Mouse (Mus musculus): Measurements from ENCODE around the gene Ftl1. TPM values are rescaled to one million over a fixed set of nuclear protein-coding genes. Genes with fewer than 3 reads are reported as not detected.

Gene Ftl1
- polyA plus RNA-seq, 1 experiment from 2014 or later: 6,026 TPM

DNA sequence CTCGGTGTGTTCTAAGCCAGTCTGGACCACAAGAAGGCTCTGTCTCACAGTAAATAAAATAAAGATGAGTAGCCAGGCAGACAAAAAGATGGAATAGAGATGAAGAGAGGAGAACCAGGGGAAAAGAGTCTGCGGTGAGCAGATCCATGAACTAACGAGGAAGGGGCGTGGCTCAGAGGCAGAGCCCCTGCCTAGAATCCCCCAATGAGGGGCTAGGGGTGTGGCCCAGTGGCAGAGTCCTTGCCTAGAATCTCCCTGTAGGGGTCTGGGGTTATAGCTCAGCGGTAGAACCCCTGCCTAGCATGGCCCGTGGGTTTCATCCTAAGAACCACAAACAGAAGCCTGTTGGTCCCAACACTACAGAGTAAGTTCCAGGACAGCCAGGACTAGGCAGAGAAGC is 22.6 kb downstream of the Ftl1 start:
- Histone ChIP-seq H3K9ac (replicated peaks; ENCODE audit: low read depth) (no peak overlapping the region), H3K4me3 (ENCODE audit: low read depth, low read length) (no peak overlapping the region), H3K4me1 (ENCODE audit: insufficient read depth, low read depth, low read length) (peaks cover 26% of the 10 kb centered on the region; the same call in 1 of the 2 replicates), H3K27ac (ENCODE audit: low read length) (no peak overlapping the region), H3K27me3 (replicated peaks; ENCODE audit: insufficient read depth, low read length) (no peaks in the 10 kb centered on the region), H3K36me3 (ENCODE audit: insufficient read depth, low read length) (no peaks in the 10 kb centered on the region), H3K4me2 (replicated peaks; ENCODE audit: low read depth, low read length) (no peak overlapping the region), H3K9me3 (ENCODE audit: low read length) (no peaks in the 10 kb centered on the region)
- DNase-seq (ENCODE audit: low spot score) (peak; percentile 5), ATAC-seq (no peak)
- no peak for TF ChIP-seq EP300 (IDR thresholded peaks at IDR 0.05)
- TF ChIP-seq CTCF (IDR thresholded peaks at IDR 0.05): no peak
- WGBS: 49% methylated on average over 6 of the region's 6 CpGs

DNA sequence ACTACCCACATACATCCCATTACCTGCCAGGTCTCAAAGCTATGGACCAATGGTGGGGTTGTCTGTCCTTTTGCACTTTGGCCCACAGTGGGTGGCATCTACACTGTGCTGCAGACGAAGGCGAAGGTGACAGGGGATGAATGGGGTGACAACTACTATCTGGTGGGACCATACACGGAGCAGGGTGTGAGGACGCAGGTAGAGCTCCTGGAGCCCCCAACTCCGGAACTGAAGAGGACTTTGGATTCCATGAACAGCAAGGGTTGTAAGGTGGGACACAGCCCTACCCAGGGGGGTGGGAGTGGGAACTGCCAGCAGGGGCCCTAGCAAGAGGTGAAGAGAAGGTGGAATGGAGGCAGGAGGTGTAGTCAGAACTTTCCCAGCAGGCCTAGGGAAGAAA is 23.2 kb downstream of the Ftl1 start:
- H3K9me3 ChIP-seq (ENCODE audit: low read length): no peaks in the 10 kb centered on the region
- no peak for ATAC-seq
- peaks cover 26% of the 10 kb centered on the region; the same call in 1 of the 2 replicates for H3K4me1 ChIP-seq (ENCODE audit: insufficient read depth, low read depth, low read length)
- no peak overlapping the region for H3K27ac ChIP-seq (ENCODE audit: low read length)
- no peak overlapping the region for H3K4me3 ChIP-seq (ENCODE audit: low read depth, low read length)
- H3K4me2 ChIP-seq (replicated peaks; ENCODE audit: low read depth, low read length): peak overlapping the region; percentile 82; the same call in 1 of the 2 replicates
- WGBS: 76% methylated on average over 5 of the region's 5 CpGs
- no peaks in the 10 kb centered on the region for H3K27me3 ChIP-seq (replicated peaks; ENCODE audit: insufficient read depth, low read length)
- DNase-seq (ENCODE audit: low spot score): no peak
- H3K36me3 ChIP-seq (ENCODE audit: insufficient read depth, low read length): no peaks in the 10 kb centered on the region
- no peak overlapping the region; the same call in 1 of the 2 replicates for H3K9ac ChIP-seq (replicated peaks; ENCODE audit: low read depth)
- TF ChIP-seq EP300 (IDR thresholded peaks at IDR 0.05): no peak

DNA sequence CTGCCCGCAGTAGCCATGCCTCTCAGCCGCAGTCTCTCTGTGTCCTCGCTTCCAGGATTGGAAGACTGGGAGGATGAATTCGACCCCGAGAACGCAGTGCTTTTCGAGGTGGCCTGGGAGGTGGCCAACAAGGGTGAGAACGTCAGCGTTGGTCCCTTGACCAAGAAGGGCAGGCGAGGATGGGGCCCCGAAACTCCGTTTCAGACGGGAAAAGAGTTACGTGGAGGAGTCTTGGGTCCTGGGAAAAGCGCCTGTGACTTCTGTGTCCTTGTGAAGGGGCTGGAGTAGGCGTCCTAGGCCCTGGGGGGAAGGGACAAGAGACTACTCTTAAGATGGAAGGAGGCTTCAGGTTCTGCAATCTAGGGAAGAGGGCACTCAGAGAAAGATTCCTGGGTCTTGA is 24.6 kb downstream of the Ftl1 start:
- H3K27ac ChIP-seq (ENCODE audit: low read length): peak overlapping the region; percentile 91
- peak overlapping the region; percentile 64 for H3K9ac ChIP-seq (replicated peaks; ENCODE audit: low read depth)
- WGBS: 3% methylated on average over 16 of the region's 16 CpGs
- peak; percentile 8; the same call in 1 of the 2 replicates for ATAC-seq
- peak overlapping the region; percentile 82 for H3K4me2 ChIP-seq (replicated peaks; ENCODE audit: low read depth, low read length)
- DNase-seq (ENCODE audit: low spot score): peak; percentile 65
- H3K9me3 ChIP-seq (ENCODE audit: low read length): no peaks in the 10 kb centered on the region
- TF ChIP-seq CTCF (IDR thresholded peaks at IDR 0.05) (no peak), EP300 (IDR thresholded peaks at IDR 0.05) (peak; percentile 24; the same call in 1 of the 2 replicates)
- peak overlapping the region; percentile 63 for H3K4me3 ChIP-seq (ENCODE audit: low read depth, low read length)
- H3K27me3 ChIP-seq (replicated peaks; ENCODE audit: insufficient read depth, low read length): no peaks in the 10 kb centered on the region
- H3K36me3 ChIP-seq (ENCODE audit: insufficient read depth, low read length): no peaks in the 10 kb centered on the region
- H3K4me1 ChIP-seq (ENCODE audit: insufficient read depth, low read depth, low read length): peaks cover 26% of the 10 kb centered on the region; the same call in 1 of the 2 replicates

DNA sequence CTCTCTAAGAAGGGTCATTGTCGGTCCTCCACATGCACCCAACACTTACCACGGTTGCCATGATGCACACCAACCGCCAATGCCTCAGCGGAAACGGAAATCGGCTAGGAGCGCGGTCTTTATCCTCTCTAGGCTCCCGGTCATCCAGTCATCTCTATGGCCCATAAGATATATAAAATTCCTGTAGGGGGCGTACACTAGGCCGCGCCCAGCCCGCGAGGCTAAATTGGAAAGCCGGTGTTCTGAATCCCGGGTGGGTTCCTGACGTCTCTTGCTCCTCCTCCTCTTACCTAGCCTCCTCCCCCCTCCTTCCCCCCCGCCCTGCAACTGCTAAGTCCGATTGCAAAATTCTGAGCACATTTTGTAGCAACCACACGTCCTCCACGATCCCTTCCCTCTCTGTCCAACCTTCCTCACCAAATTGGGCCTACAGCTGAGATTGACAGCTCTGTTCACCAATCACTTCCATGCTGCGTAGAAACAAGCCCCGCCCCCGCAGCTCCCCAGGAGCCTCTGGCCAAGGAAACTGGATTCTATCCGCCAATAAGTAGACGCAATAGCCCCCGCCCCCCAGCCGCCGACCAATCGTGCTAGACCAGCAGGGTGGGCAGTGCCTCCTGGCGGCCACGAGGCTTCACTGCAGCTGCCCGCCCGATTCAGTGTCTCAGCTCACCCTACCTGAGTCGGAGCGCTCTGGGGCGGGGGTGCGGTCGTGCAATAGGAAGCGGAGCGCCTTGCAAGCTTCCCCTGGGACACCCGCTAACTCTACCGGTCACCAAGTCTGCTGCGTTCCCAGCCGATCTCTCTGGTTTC is 25.3 kb downstream of the Ftl1 start, which contains the start of gene Gys1:
Gene Gys1, plus strand, starts transcription at position 642 of the 813 bp plus-strand sequence.
- peak within 1 kb of the TSS; percentile 63 for H3K4me3 ChIP-seq (ENCODE audit: low read depth, low read length)
- H3K9me3 ChIP-seq (ENCODE audit: low read length): no peaks in the 10 kb centered on the region
- DNase-seq (ENCODE audit: low spot score) (peak; percentile 100), ATAC-seq (peak; percentile 96)
- H3K4me1 ChIP-seq (ENCODE audit: insufficient read depth, low read depth, low read length): peaks cover 26% of the 10 kb centered on the region; the same call in 1 of the 2 replicates
- TF ChIP-seq CTCF (IDR thresholded peaks at IDR 0.05): peak; percentile 98
- TF ChIP-seq EP300 (IDR thresholded peaks at IDR 0.05): peak; percentile 81
- peak within 1 kb of the TSS; percentile 91 for H3K27ac ChIP-seq (ENCODE audit: low read length)
- H3K9ac ChIP-seq (replicated peaks; ENCODE audit: low read depth): peak within 1 kb of the TSS; percentile 64
- WGBS: under 1% methylated on average over 45 of the region's 45 CpGs
- H3K27me3 ChIP-seq (replicated peaks; ENCODE audit: insufficient read depth, low read length): no peaks in the 10 kb centered on the region
- H3K36me3 ChIP-seq (ENCODE audit: insufficient read depth, low read length): peaks cover under 1% of the 10 kb centered on the region; the same call in 1 of the 2 replicates
- H3K4me2 ChIP-seq (replicated peaks; ENCODE audit: low read depth, low read length): peak within 1 kb of the TSS; percentile 86

DNA sequence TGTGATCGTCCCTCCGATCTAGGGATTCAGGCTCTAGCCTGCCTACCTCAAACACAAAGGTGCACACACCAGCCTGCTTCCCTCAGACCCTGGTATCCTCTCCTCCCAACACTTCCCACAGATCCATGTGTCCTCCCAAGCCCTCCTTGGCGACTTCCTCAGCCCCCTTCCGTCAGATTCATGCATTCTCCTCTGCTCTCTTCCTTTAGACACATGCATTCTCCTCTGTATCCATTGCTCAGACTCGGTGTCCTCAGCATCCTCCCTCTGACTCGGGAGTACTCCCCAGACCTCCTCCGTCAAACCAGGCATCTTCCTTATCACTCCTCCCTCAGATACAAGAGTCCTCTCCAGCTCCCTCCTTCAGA is 25.9 kb downstream of the Ftl1 start:
- no peak for ATAC-seq
- Histone ChIP-seq H3K27ac (ENCODE audit: low read length) (peak overlapping the region; percentile 72), H3K4me3 (ENCODE audit: low read depth, low read length) (peak overlapping the region; percentile 55), H3K27me3 (replicated peaks; ENCODE audit: insufficient read depth, low read length) (no peaks in the 10 kb centered on the region), H3K36me3 (ENCODE audit: insufficient read depth, low read length) (peaks cover 6% of the 10 kb centered on the region), H3K4me2 (replicated peaks; ENCODE audit: low read depth, low read length) (peak overlapping the region; percentile 86), H3K9ac (replicated peaks; ENCODE audit: low read depth) (peak overlapping the region; percentile 55), H3K4me1 (ENCODE audit: insufficient read depth, low read depth, low read length) (peaks cover 26% of the 10 kb centered on the region; the same call in 1 of the 2 replicates), H3K9me3 (ENCODE audit: low read length) (no peaks in the 10 kb centered on the region)
- no peak for TF ChIP-seq EP300 (IDR thresholded peaks at IDR 0.05)
- 0% methylated on average over 7 of the region's 7 CpGs for WGBS
- DNase-seq (ENCODE audit: low spot score): no peak

DNA sequence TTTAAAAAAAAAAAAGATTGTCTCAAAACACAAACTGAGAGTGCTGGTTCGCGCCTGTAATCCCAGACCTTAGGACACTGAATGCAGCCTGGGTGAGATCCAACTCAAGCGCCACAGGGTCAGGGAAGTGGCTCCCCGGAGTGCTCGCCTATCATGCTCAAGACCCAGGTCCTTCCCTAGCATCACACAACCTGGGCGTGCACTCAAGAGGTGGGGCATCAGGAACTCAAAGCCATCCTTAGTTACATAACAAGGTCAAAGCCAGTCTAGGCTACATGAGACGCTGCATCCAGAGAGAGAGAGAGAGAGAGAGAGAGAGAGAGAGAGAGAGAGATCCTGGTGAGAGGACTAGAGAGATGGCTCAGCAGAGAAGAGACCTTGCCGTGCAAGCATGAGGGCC is 33.1 kb downstream of the Ftl1 start:
- Histone ChIP-seq H3K4me3 (ENCODE audit: low read depth, low read length) (no peak overlapping the region), H3K36me3 (ENCODE audit: insufficient read depth, low read length) (peaks cover 37% of the 10 kb centered on the region), H3K4me1 (ENCODE audit: insufficient read depth, low read depth, low read length) (no peaks in the 10 kb centered on the region), H3K9me3 (ENCODE audit: low read length) (no peaks in the 10 kb centered on the region), H3K9ac (replicated peaks; ENCODE audit: low read depth) (no peak overlapping the region), H3K27me3 (replicated peaks; ENCODE audit: insufficient read depth, low read length) (no peaks in the 10 kb centered on the region), H3K4me2 (replicated peaks; ENCODE audit: low read depth, low read length) (no peak overlapping the region), H3K27ac (ENCODE audit: low read length) (no peak overlapping the region)
- no peak for ATAC-seq
- TF ChIP-seq EP300 (IDR thresholded peaks at IDR 0.05): no peak
- no peak for TF ChIP-seq CTCF (IDR thresholded peaks at IDR 0.05)
- 81% methylated on average over 8 of the region's 8 CpGs for WGBS
- no peak for DNase-seq (ENCODE audit: low spot score)

Measured in lung, postnatal 0 days (tissue).